Mouse (Mus musculus): ENCODE data around the gene Col4a6.

The Col4a6 gene

GRCm38 (mm10) chrX:141473470-141474302 is at the start of gene Col4a6:
Gene Col4a6, minus strand, starts transcription at chrX:141474076.
- peak; percentile 16 for DNase-seq (ENCODE audit: extremely low spot score, low spot score)

GRCm38 (mm10) chrX:141503125-141503524 is 29.2 kb upstream of the Col4a6 start:
- no peak for DNase-seq (ENCODE audit: extremely low spot score, low spot score)

GRCm38 (mm10) chrX:141494545-141494944 is 20.7 kb upstream of the Col4a6 start:
- no peak for DNase-seq (ENCODE audit: extremely low spot score, low spot score)

- no peak for DNase-seq (ENCODE audit: extremely low spot score, low spot score)
Observed at GRCm38 (mm10) chrX:141475566-141476327, 1.9 kb upstream of the Col4a6 start.

- peak; percentile 70 for DNase-seq (ENCODE audit: extremely low spot score, low spot score)
Observed at GRCm38 (mm10) chrX:141475110-141475509, 1.2 kb upstream of the Col4a6 start, which contains the start of gene Col4a5. Gene Col4a5, plus strand, starts transcription at chrX:141475385.

- DNase-seq (ENCODE audit: extremely low spot score, low spot score): no peak
Observed at GRCm38 (mm10) chrX:141447936-141448335, 25.9 kb downstream of the Col4a6 start.

- DNase-seq (ENCODE audit: extremely low spot score, low spot score): no peak
Observed at GRCm38 (mm10) chrX:141439423-141439822, 34.5 kb downstream of the Col4a6 start.

- no peak for DNase-seq (ENCODE audit: extremely low spot score, low spot score)
Observed at GRCm38 (mm10) chrX:141436780-141437179, 37.1 kb downstream of the Col4a6 start.

GRCm38 (mm10) chrX:141415318-141415717 is 58.6 kb downstream of the Col4a6 start:
- no peak for DNase-seq (ENCODE audit: extremely low spot score, low spot score)

- no peak for DNase-seq (ENCODE audit: extremely low spot score, low spot score)
Observed at GRCm38 (mm10) chrX:141396243-141396642, 77.6 kb downstream of the Col4a6 start.

GRCm38 (mm10) chrX:141385399-141386105 is 88.3 kb downstream of the Col4a6 start:
- no peak for DNase-seq (ENCODE audit: extremely low spot score, low spot score)

GRCm38 (mm10) chrX:141384632-141385031 is 89.2 kb downstream of the Col4a6 start:
- peak; percentile 24 for DNase-seq (ENCODE audit: extremely low spot score, low spot score)

GRCm38 (mm10) chrX:141370276-141370675 is 103.6 kb downstream of the Col4a6 start:
- no peak for DNase-seq (ENCODE audit: extremely low spot score, low spot score)

- no peak for DNase-seq (ENCODE audit: extremely low spot score, low spot score)
Observed at GRCm38 (mm10) chrX:141363331-141363730, 110.5 kb downstream of the Col4a6 start.

GRCm38 (mm10) chrX:141341417-141341816 is 132.5 kb downstream of the Col4a6 start:
- no peak for DNase-seq (ENCODE audit: extremely low spot score, low spot score)

- DNase-seq (ENCODE audit: extremely low spot score, low spot score): no peak
Observed at GRCm38 (mm10) chrX:141328044-141328443, 145.8 kb downstream of the Col4a6 start.

GRCm38 (mm10) chrX:141324201-141324600 is 149.7 kb downstream of the Col4a6 start:
- DNase-seq (ENCODE audit: extremely low spot score, low spot score): no peak

- no peak for DNase-seq (ENCODE audit: extremely low spot score, low spot score)
Observed at GRCm38 (mm10) chrX:141316217-141316616, 157.7 kb downstream of the Col4a6 start.

- no peak for DNase-seq (ENCODE audit: extremely low spot score, low spot score)
Observed at GRCm38 (mm10) chrX:141315795-141316194, 158.1 kb downstream of the Col4a6 start.

- no peak for DNase-seq (ENCODE audit: extremely low spot score, low spot score)
Observed at GRCm38 (mm10) chrX:141292702-141293462, 181.0 kb downstream of the Col4a6 start.

GRCm38 (mm10) chrX:141276397-141276796 is 197.5 kb downstream of the Col4a6 start:
- no peak for DNase-seq (ENCODE audit: extremely low spot score, low spot score)

Data from neural tube, embryonic 10.5 days (tissue).